Mouse (Mus musculus): Measurements from ENCODE around the gene Hdac10. TPM values are rescaled to one million over a fixed set of nuclear protein-coding genes. Genes with fewer than 3 reads are reported as not detected.

Gene Hdac10
- polyA plus RNA-seq, 1 experiment from 2014 or later: 18.7 TPM

GRCm38 (mm10) chr15:89106073-89106472, 22.4 kb downstream of the Hdac10 start:
- Histone ChIP-seq H3K36me3 (peaks cover 100% of the 10 kb centered on the region), H3K4me2 (replicated peaks) (no peak overlapping the region), H3K9me3 (no peaks in the 10 kb centered on the region), H3K4me3 (no peak overlapping the region), H3K9ac (no peak overlapping the region), H3K27ac (no peak overlapping the region), H3K27me3 (no peaks in the 10 kb centered on the region), H3K4me1 (no peaks in the 10 kb centered on the region)
- no peak for ATAC-seq (ENCODE audit: low FRiP score, low read depth)
- 89% methylated on average over 13 of the region's 13 CpGs for WGBS

DNA sequence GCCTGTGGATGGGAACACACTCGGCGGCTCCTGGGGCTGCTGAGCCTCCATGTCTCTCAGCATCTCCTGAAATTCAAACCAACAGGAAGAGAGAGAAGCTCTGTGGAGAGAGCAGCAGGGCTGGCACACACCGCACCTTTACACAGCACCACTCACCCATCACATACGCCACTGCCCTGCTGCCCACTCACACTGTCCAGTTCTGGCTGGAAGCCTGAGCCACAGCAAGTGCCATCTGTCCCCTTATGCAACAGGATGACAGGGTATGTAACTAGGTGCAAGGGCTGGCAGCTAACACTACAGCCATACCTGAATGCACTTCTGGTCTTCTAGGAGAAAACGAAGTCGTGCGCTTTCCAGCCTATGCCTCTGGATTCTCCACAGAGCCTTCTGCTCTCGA, 24.1 kb downstream of the Hdac10 start:
- no peak overlapping the region for H3K9ac ChIP-seq
- H3K4me1 ChIP-seq: no peaks in the 10 kb centered on the region
- H3K27me3 ChIP-seq: no peaks in the 10 kb centered on the region
- no peaks in the 10 kb centered on the region for H3K9me3 ChIP-seq
- H3K4me3 ChIP-seq: no peak overlapping the region
- peaks cover 100% of the 10 kb centered on the region for H3K36me3 ChIP-seq
- 96% methylated on average over 8 of the region's 8 CpGs for WGBS
- H3K4me2 ChIP-seq (replicated peaks): no peak overlapping the region
- ATAC-seq (ENCODE audit: low FRiP score, low read depth): no peak
- H3K27ac ChIP-seq: no peak overlapping the region

- ATAC-seq (ENCODE audit: low FRiP score, low read depth): no peak
- no peaks in the 10 kb centered on the region for H3K9me3 ChIP-seq
- no peak overlapping the region for H3K27ac ChIP-seq
- peaks cover 100% of the 10 kb centered on the region for H3K36me3 ChIP-seq
- no peaks in the 10 kb centered on the region for H3K27me3 ChIP-seq
- no peaks in the 10 kb centered on the region for H3K4me1 ChIP-seq
- H3K4me2 ChIP-seq (replicated peaks): no peak overlapping the region
- H3K9ac ChIP-seq: no peak overlapping the region
- no peak overlapping the region for H3K4me3 ChIP-seq
- 84% methylated on average over 10 of the region's 10 CpGs for WGBS
Measured at GRCm38 (mm10) chr15:89103921-89104320, 24.6 kb downstream of the Hdac10 start.

DNA sequence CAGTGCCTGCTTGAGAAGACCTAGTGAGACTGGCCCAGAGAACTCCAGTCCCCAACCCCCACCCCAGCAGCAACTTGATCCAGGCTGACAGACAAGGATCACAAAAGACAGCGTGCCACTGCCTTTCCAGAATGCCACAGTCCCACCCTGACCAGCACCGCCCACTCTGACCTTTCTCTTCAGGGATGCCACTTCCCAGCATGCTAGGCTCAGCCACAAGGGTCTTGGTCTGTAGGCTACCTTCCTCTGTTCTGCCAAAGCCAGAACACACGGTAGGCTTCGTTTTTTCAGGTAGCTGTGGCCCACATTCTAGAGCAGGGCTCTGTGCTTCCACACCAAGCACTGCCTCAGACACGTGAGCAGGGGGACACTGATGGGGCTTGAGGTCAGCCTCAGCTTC, 25.9 kb downstream of the Hdac10 start:
- no peaks in the 10 kb centered on the region for H3K4me1 ChIP-seq
- H3K4me2 ChIP-seq (replicated peaks): no peak overlapping the region
- WGBS: 83% methylated on average over 5 of the region's 5 CpGs
- H3K27me3 ChIP-seq: no peaks in the 10 kb centered on the region
- ATAC-seq (ENCODE audit: low FRiP score, low read depth): no peak
- no peaks in the 10 kb centered on the region for H3K9me3 ChIP-seq
- H3K4me3 ChIP-seq: no peak overlapping the region
- H3K27ac ChIP-seq: no peak overlapping the region
- peaks cover 100% of the 10 kb centered on the region for H3K36me3 ChIP-seq
- no peak overlapping the region for H3K9ac ChIP-seq

DNA sequence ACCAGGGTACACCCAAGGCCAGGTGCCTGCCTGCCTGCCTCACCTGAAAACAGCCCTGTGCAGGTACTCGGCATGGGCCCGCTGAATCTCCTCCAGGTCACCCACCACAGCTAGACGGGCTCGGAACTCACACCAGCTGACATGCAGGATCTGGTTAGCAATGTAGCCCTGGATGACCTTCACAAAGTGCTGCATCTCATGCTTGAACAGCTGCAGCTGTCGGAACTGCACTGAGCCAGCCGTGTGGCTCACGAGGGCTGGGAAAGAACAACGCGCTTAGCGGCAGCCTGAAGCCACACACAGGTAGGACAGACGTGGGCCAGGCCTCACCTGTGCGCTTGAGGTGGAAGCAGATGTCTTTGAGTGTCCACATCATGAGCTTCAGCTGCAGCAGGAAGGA, 27.7 kb downstream of the Hdac10 start:
- no peak overlapping the region for H3K9ac ChIP-seq
- no peak overlapping the region for H3K4me3 ChIP-seq
- H3K36me3 ChIP-seq: peaks cover 100% of the 10 kb centered on the region
- ATAC-seq (ENCODE audit: low FRiP score, low read depth): peak; percentile 35; the same call in 1 of the 2 replicates
- H3K27ac ChIP-seq: no peak overlapping the region
- no peaks in the 10 kb centered on the region for H3K9me3 ChIP-seq
- 92% methylated on average over 12 of the region's 12 CpGs for WGBS
- H3K27me3 ChIP-seq: no peaks in the 10 kb centered on the region
- H3K4me2 ChIP-seq (replicated peaks): no peak overlapping the region
- no peaks in the 10 kb centered on the region for H3K4me1 ChIP-seq

DNA sequence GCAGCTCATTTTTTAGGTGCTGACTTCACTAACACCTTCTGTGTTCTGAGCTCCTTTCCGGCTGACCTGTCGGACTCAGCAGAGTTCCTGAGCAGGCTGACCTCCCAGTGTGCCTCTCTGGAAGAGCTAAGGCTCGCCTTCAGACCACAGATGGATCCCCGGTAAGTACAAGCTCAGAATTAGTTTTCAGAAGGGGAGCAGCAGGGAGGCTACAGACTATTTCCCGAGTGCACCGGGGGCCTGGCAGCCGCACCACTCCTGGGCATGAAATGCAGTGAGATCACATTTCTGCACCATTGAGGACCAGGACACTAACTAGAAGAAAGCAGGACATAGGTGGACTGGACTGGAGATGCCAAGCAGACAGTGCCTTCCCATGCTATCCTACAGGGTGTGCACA, 29.9 kb downstream of the Hdac10 start:
- H3K4me1 ChIP-seq: no peaks in the 10 kb centered on the region
- H3K4me2 ChIP-seq (replicated peaks): no peak overlapping the region
- H3K9me3 ChIP-seq: no peaks in the 10 kb centered on the region
- peaks cover 100% of the 10 kb centered on the region for H3K36me3 ChIP-seq
- H3K4me3 ChIP-seq: no peak overlapping the region
- no peak overlapping the region for H3K9ac ChIP-seq
- 85% methylated on average over 7 of the region's 7 CpGs for WGBS
- no peak overlapping the region for H3K27ac ChIP-seq
- no peak for ATAC-seq (ENCODE audit: low FRiP score, low read depth)
- H3K27me3 ChIP-seq: no peaks in the 10 kb centered on the region

GRCm38 (mm10) chr15:89097450-89097849, 31.1 kb downstream of the Hdac10 start:
- no peaks in the 10 kb centered on the region for H3K9me3 ChIP-seq
- WGBS: 91% methylated on average over 5 of the region's 5 CpGs
- no peak for ATAC-seq (ENCODE audit: low FRiP score, low read depth)
- H3K9ac ChIP-seq: no peak overlapping the region
- no peak overlapping the region for H3K4me2 ChIP-seq (replicated peaks)
- no peaks in the 10 kb centered on the region for H3K27me3 ChIP-seq
- H3K4me1 ChIP-seq: no peaks in the 10 kb centered on the region
- H3K4me3 ChIP-seq: no peak overlapping the region
- no peak overlapping the region for H3K27ac ChIP-seq
- peaks cover 100% of the 10 kb centered on the region for H3K36me3 ChIP-seq

DNA sequence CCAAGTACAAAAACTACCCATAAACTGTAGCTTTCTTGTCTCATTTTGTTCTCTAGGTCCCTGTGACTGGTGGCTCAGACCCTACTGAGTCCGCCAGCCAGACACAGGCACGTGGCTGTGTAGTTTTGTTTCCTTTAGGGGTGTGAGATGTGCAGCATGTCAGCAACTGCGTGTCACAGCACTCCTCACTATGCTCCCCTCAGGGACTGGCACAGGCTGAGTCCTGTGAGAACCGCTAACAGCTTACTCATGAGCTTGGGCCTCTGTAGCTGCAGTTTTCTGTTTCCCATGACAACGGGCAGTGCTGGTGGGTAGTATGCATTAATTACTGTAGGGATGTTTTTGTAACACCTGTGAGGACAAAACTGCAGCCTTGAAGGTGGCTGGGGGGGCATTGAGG, 36.3 kb downstream of the Hdac10 start:
- no peak overlapping the region for H3K4me2 ChIP-seq (replicated peaks)
- H3K27ac ChIP-seq: no peak overlapping the region
- WGBS: 85% methylated on average over 5 of the region's 5 CpGs
- ATAC-seq (ENCODE audit: low FRiP score, low read depth): no peak
- H3K9ac ChIP-seq: no peak overlapping the region
- H3K36me3 ChIP-seq: peaks cover 58% of the 10 kb centered on the region
- no peak overlapping the region for H3K4me3 ChIP-seq
- no peaks in the 10 kb centered on the region for H3K9me3 ChIP-seq
- H3K27me3 ChIP-seq: no peaks in the 10 kb centered on the region
- peaks cover 22% of the 10 kb centered on the region for H3K4me1 ChIP-seq

- peaks cover 22% of the 10 kb centered on the region for H3K4me1 ChIP-seq
- peak overlapping the region; percentile 99 for H3K4me2 ChIP-seq (replicated peaks)
- ATAC-seq (ENCODE audit: low FRiP score, low read depth): no peak
- peaks cover 55% of the 10 kb centered on the region for H3K36me3 ChIP-seq
- H3K9me3 ChIP-seq: no peaks in the 10 kb centered on the region
- 58% methylated on average over 4 of the region's 4 CpGs for WGBS
- H3K9ac ChIP-seq: peak overlapping the region; percentile 98; the same call in 1 of the 2 replicates
- H3K27me3 ChIP-seq: no peaks in the 10 kb centered on the region
- peak overlapping the region; percentile 99; the same call in 1 of the 2 replicates for H3K4me3 ChIP-seq
- H3K27ac ChIP-seq: no peak overlapping the region
Measured at GRCm38 (mm10) chr15:89090662-89091061, 37.8 kb downstream of the Hdac10 start.

GRCm38 (mm10) chr15:89089248-89090051, 39.0 kb downstream of the Hdac10 start:
- ATAC-seq (ENCODE audit: low FRiP score, low read depth): peak; percentile 73
- WGBS: 5% methylated on average over 55 of the region's 68 CpGs
- Histone ChIP-seq H3K27me3 (no peaks in the 10 kb centered on the region), H3K9ac (peak overlapping the region; percentile 98), H3K4me3 (peak overlapping the region; percentile 99), H3K36me3 (peaks cover 55% of the 10 kb centered on the region), H3K4me1 (peaks cover 22% of the 10 kb centered on the region), H3K9me3 (no peaks in the 10 kb centered on the region), H3K4me2 (replicated peaks) (peak overlapping the region; percentile 99), H3K27ac (peak overlapping the region; percentile 73)

DNA sequence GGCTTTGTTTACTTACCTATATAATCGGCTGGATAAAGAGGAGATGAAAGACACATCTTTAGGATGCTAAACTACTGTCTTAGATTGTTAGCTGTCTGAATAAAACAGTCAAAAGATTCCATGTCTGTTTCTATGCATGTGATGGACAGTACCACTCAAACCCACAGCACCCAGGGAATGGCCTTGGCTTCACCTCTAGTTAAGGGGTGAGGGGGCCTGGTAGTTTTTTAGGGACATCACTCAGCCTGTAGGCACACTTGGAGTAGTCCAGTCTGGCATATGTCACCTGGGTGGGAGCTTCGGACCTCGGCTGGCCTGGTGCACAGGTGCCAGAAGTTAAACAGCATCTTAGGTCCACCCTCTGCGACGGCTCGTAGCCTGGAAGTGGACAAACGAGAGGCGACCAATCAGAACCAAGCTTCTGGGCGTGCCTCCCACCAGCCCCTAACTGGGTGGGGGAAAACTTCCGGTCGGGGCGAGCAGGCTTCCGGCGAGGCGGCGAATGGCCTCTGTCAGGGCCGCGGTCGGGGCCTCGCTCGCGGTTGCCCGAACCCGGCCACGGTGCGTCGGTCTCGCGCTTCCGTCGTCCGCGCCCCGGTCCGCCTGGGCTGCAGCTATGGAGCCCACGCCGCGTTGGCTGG, 39.8 kb downstream of the Hdac10 start, which contains the start of gene Selenoo:
Gene Selenoo, plus strand, starts transcription at position 478 of the 641 bp plus-strand sequence.
- Histone ChIP-seq H3K27me3 (no peaks in the 10 kb centered on the region), H3K4me3 (peak within 1 kb of the TSS; percentile 99), H3K9me3 (no peaks in the 10 kb centered on the region), H3K36me3 (peaks cover 55% of the 10 kb centered on the region), H3K4me2 (replicated peaks) (peak within 1 kb of the TSS; percentile 99), H3K27ac (peak within 1 kb of the TSS; percentile 73), H3K4me1 (peaks cover 22% of the 10 kb centered on the region), H3K9ac (peak within 1 kb of the TSS; percentile 98)
- 2% methylated on average over 38 of the region's 38 CpGs for WGBS
- ATAC-seq (ENCODE audit: low FRiP score, low read depth): peak; percentile 94

- peaks cover 12% of the 10 kb centered on the region for H3K4me1 ChIP-seq
- H3K27ac ChIP-seq: no peak overlapping the region
- ATAC-seq (ENCODE audit: low FRiP score, low read depth): no peak
- no peak overlapping the region for H3K9ac ChIP-seq
- no peak overlapping the region for H3K4me2 ChIP-seq (replicated peaks)
- no peak overlapping the region for H3K4me3 ChIP-seq
- peaks cover 67% of the 10 kb centered on the region for H3K36me3 ChIP-seq
- no peaks in the 10 kb centered on the region for H3K27me3 ChIP-seq
- H3K9me3 ChIP-seq: no peaks in the 10 kb centered on the region
- 94% methylated on average over 2 of the region's 2 CpGs for WGBS
Measured at GRCm38 (mm10) chr15:89084826-89085225, 43.7 kb downstream of the Hdac10 start.

Measured in limb, embryonic 13.5 days (tissue).